Mouse (Mus musculus) heart, embryonic 16.5 days (tissue): ENCODE data around the gene Rasgrf1. TPM values are rescaled to one million over a fixed set of nuclear protein-coding genes. Genes with fewer than 3 reads are reported as not detected.

ENCODE experiments used
- ATAC-seq: fragments of 200-750 bp; cut with Nextera tagmentation; replicated peaks from 2 replicates; pipeline ENCODE4 v1.8.0; 2017; ENCODE audit warnings: moderate number of reproducible peaks; ENCODE audit not compliant: insufficient read depth, low FRiP score; ENCODE audit errors: extremely low read depth
- H3K27ac ChIP-seq: fragments of 300-500 bp; sonication (generic); 2 replicates; pipeline ENCODE4 v1.5.1; 2014; ENCODE audit warnings: mild to moderate bottlenecking, low read length, control low read depth, moderate library complexity
- H3K27me3 ChIP-seq: fragments of 300-500 bp; sonication (generic); 2 replicates; pipeline ENCODE4 v1.6.1; 2014; ENCODE audit warnings: low read length, mixed read lengths; ENCODE audit not compliant: control insufficient read depth, insufficient read depth
- H3K36me3 ChIP-seq: fragments of 300-500 bp; sonication (generic); 2 replicates; pipeline ENCODE4 v1.6.1; 2014; ENCODE audit not compliant: control insufficient read depth, insufficient read depth
- H3K4me1 ChIP-seq: fragments of 300-500 bp; sonication (generic); 2 replicates; pipeline ENCODE4 v1.6.1; 2014; ENCODE audit warnings: low read length, mixed read lengths; ENCODE audit not compliant: control insufficient read depth, insufficient read depth
- H3K4me2 ChIP-seq: fragments of 300-500 bp; sonication (generic); 2 replicates; pipeline ENCODE4 v1.6.1; 2014; ENCODE audit warnings: low read depth, mild to moderate bottlenecking, control low read depth, low read length
- H3K4me3 ChIP-seq: fragments of 300-500 bp; sonication (generic); 2 replicates; pipeline ENCODE4 v1.5.1; 2014; ENCODE audit warnings: mild to moderate bottlenecking, control low read depth, low read length
- H3K9ac ChIP-seq: fragments of 300-500 bp; sonication (generic); 2 replicates; pipeline ENCODE4 v1.6.1; 2014; ENCODE audit warnings: low read length, control low read depth
- H3K9me3 ChIP-seq: fragments of 300-500 bp; sonication (generic); replicated peaks from 2 replicates; pipeline ENCODE4 v1.6.1; 2016; ENCODE audit warnings: low read length; ENCODE audit not compliant: control insufficient read depth
- WGBS: fragments of 180-500 bp; shearing (Covaris S2); extraction: QIAGEN DNeasy Blood & Tissue Kit; methylation state at CpG from one replicate; pipeline ENCODE4 v1.1.7; 2014; 5-methylcytosine and 5-hydroxymethylcytosine counted together
- polyA plus RNA-seq: library from polyadenylated mRNA; unstranded; fragments of >200 nt; fragmentation: Nextera tagmentation; extraction: Ambion mirVana; gene quantifications from 2 replicates; pipeline ENCODE4 v1.2.1, GENCODE M21; 2015

Rasgrf1 gene
- polyA plus RNA-seq, 1 experiment from 2014 or later = 0.11 TPM

GRCm38 (mm10) chr9:90006432-90006831 is 96.7 kb downstream of the Rasgrf1 start:
- no peaks in the 10 kb centered on the region for H3K27me3 ChIP-seq
- H3K27ac ChIP-seq = no peak overlapping the region
- no peaks in the 10 kb centered on the region for H3K36me3 ChIP-seq
- no peak for ATAC-seq
- WGBS = 76% methylated on average over 3 of the region's 3 CpGs
- no peak overlapping the region for H3K9ac ChIP-seq
- H3K9me3 ChIP-seq = no peaks in the 10 kb centered on the region
- no peak overlapping the region for H3K4me2 ChIP-seq
- no peaks in the 10 kb centered on the region for H3K4me1 ChIP-seq
- H3K4me3 ChIP-seq = no peak overlapping the region

GRCm38 (mm10) chr9:90007094-90007493 is 97.4 kb downstream of the Rasgrf1 start:
- H3K4me3 ChIP-seq = no peak overlapping the region
- 17% methylated on average over 2 of the region's 2 CpGs for WGBS
- no peaks in the 10 kb centered on the region for H3K4me1 ChIP-seq
- no peak for ATAC-seq
- H3K9ac ChIP-seq = no peak overlapping the region
- no peaks in the 10 kb centered on the region for H3K9me3 ChIP-seq
- H3K27me3 ChIP-seq = no peaks in the 10 kb centered on the region
- no peak overlapping the region for H3K27ac ChIP-seq
- H3K36me3 ChIP-seq = no peaks in the 10 kb centered on the region
- H3K4me2 ChIP-seq = no peak overlapping the region

DNA sequence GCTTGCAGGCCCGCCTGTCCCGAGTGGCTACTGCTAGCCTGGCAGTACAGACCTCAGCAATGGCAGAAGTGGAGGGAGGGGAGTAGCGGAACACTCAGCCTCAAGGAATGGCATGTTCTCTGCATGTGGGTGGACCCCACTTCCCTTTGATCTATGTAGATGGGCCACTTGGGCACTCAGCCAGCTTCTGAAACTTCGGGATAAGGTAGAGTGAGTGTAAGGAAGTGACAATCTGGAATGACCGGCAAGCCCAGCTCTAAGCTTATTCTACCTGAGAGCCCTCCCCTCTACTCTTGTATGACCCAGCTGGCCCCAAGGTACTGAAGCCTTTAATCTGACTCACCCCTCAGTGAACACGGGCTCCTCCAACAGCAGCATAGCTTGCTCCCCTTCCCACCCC is 98.4 kb downstream of the Rasgrf1 start:
- WGBS = 57% methylated on average over 6 of the region's 6 CpGs
- H3K27ac ChIP-seq = no peak overlapping the region

GRCm38 (mm10) chr9:90011849-90012248 is 102.1 kb downstream of the Rasgrf1 start:
- ATAC-seq = no peak
- H3K9me3 ChIP-seq = no peaks in the 10 kb centered on the region
- H3K9ac ChIP-seq = no peak overlapping the region
- no peaks in the 10 kb centered on the region for H3K36me3 ChIP-seq
- H3K4me2 ChIP-seq = no peak overlapping the region
- no peaks in the 10 kb centered on the region for H3K4me1 ChIP-seq
- WGBS = 50% methylated on average over 2 of the region's 2 CpGs
- no peaks in the 10 kb centered on the region for H3K27me3 ChIP-seq
- no peak overlapping the region for H3K27ac ChIP-seq
- no peak overlapping the region for H3K4me3 ChIP-seq

More for the DNA sequence above, 98.4 kb downstream of the Rasgrf1 start:
- no peaks in the 10 kb centered on the region for H3K9me3 ChIP-seq
- H3K4me2 ChIP-seq = no peak overlapping the region
- no peaks in the 10 kb centered on the region for H3K36me3 ChIP-seq
- no peaks in the 10 kb centered on the region for H3K27me3 ChIP-seq
- H3K4me3 ChIP-seq = no peak overlapping the region
- no peaks in the 10 kb centered on the region for H3K4me1 ChIP-seq
- H3K9ac ChIP-seq = no peak overlapping the region
- ATAC-seq = no peak

- H3K9me3 ChIP-seq = no peaks in the 10 kb centered on the region
- WGBS = 72% methylated on average over 3 of the region's 3 CpGs
- no peak overlapping the region for H3K4me2 ChIP-seq
- no peak overlapping the region for H3K9ac ChIP-seq
- ATAC-seq = no peak
- no peaks in the 10 kb centered on the region for H3K36me3 ChIP-seq
- H3K27ac ChIP-seq = no peak overlapping the region
- H3K27me3 ChIP-seq = no peaks in the 10 kb centered on the region
- no peak overlapping the region for H3K4me3 ChIP-seq
- no peaks in the 10 kb centered on the region for H3K4me1 ChIP-seq
These were observed 104.9 kb downstream of the Rasgrf1 start for GRCm38 (mm10) chr9:90014649-90015048.

- no peak overlapping the region for H3K4me3 ChIP-seq
- no peaks in the 10 kb centered on the region for H3K9me3 ChIP-seq
- no peak for ATAC-seq
- no peak overlapping the region for H3K4me2 ChIP-seq
- H3K4me1 ChIP-seq = no peaks in the 10 kb centered on the region
- H3K27me3 ChIP-seq = no peaks in the 10 kb centered on the region
- WGBS = 77% methylated on average over 6 of the region's 6 CpGs
- no peak overlapping the region for H3K9ac ChIP-seq
- H3K27ac ChIP-seq = no peak overlapping the region
- H3K36me3 ChIP-seq = no peaks in the 10 kb centered on the region
These were observed 106.5 kb downstream of the Rasgrf1 start for GRCm38 (mm10) chr9:90016204-90016603.

GRCm38 (mm10) chr9:90020866-90021265 is 111.2 kb downstream of the Rasgrf1 start:
- H3K4me1 ChIP-seq = no peaks in the 10 kb centered on the region
- no peaks in the 10 kb centered on the region for H3K27me3 ChIP-seq
- H3K36me3 ChIP-seq = no peaks in the 10 kb centered on the region
- H3K4me2 ChIP-seq = no peak overlapping the region
- H3K9me3 ChIP-seq = no peaks in the 10 kb centered on the region
- H3K27ac ChIP-seq = no peak overlapping the region
- ATAC-seq = no peak
- 62% methylated on average over 6 of the region's 6 CpGs for WGBS
- H3K4me3 ChIP-seq = no peak overlapping the region
- H3K9ac ChIP-seq = no peak overlapping the region

- no peaks in the 10 kb centered on the region for H3K9me3 ChIP-seq
- no peak overlapping the region for H3K4me2 ChIP-seq
- no peaks in the 10 kb centered on the region for H3K4me1 ChIP-seq
- no peak for ATAC-seq
- H3K9ac ChIP-seq = no peak overlapping the region
- WGBS = 84% methylated on average over 4 of the region's 4 CpGs
- H3K4me3 ChIP-seq = no peak overlapping the region
- no peaks in the 10 kb centered on the region for H3K36me3 ChIP-seq
- no peak overlapping the region for H3K27ac ChIP-seq
- no peaks in the 10 kb centered on the region for H3K27me3 ChIP-seq
These were observed 111.7 kb downstream of the Rasgrf1 start for GRCm38 (mm10) chr9:90021442-90021841.

DNA sequence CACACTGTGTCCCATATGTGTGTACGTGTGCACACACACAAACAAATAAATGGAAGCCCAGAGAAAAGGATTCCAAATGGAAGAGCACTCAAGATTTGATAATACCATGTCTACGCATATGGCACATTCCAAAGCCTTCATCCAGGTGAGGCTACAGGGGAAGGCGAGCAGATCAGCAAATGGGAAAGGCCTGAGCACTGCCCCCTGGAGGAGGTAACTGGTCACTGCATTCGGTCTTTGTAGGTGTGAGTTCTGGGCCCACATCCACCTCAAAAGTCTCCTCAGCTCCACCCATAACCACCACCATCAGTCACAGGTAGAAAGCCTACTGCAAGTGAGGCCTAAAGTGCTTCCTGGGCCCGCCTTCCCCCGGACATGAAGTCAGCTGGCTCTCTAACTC is 118.0 kb downstream of the Rasgrf1 start:
- WGBS = 87% methylated on average over 6 of the region's 6 CpGs
- Histone ChIP-seq H3K9me3 (no peaks in the 10 kb centered on the region), H3K4me2 (no peak overlapping the region), H3K27me3 (no peaks in the 10 kb centered on the region), H3K4me1 (no peaks in the 10 kb centered on the region), H3K9ac (no peak overlapping the region), H3K4me3 (no peak overlapping the region), H3K27ac (no peak overlapping the region), H3K36me3 (no peaks in the 10 kb centered on the region)
- no peak for ATAC-seq

GRCm38 (mm10) chr9:90033922-90034321 is 124.2 kb downstream of the Rasgrf1 start:
- Histone ChIP-seq H3K9ac (no peak overlapping the region), H3K9me3 (no peaks in the 10 kb centered on the region), H3K27ac (no peak overlapping the region), H3K4me1 (no peaks in the 10 kb centered on the region), H3K4me2 (no peak overlapping the region), H3K4me3 (no peak overlapping the region), H3K27me3 (no peaks in the 10 kb centered on the region), H3K36me3 (no peaks in the 10 kb centered on the region)
- 66% methylated on average over 4 of the region's 4 CpGs for WGBS
- no peak for ATAC-seq
